In the genomic region with DNA sequence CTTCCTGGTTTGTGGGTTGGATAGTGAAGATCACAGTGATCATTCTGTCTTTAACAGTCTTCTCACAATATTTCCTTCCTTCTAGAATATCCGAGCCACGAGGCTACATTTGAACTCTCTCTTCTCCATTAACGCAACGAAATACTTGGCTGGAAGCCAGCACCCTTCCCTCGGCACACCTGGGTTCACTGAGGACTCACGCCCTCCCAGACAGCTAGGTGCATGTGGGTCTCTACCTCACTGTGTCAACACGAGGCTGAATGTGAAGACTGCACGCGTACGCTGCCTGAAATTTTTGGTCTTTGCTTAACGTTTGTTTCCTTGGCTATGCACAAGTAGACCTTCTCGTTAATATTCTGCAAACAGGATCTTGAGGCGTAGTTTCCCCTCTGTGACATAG, we compare ENCODE assay signal across 21 mouse cellular contexts. TPM values are rescaled to one million over a fixed set of nuclear protein-coding genes. Genes with fewer than 3 reads are reported as not detected.
A peak's percentile ranks its signal among the peaks of the same experiment; 100 is the strongest.
DNase-seq lines count a peak whose midpoint lies in the region; ATAC-seq and TF ChIP-seq lines count a peak whose summit lies in the region.
"Had no signal": no experiment of that assay in that cellular context is flagged by ENCODE, and none has a peak within 500 bp of the region (broad histone marks: within the 10 kb centered on the region; RNA-seq: fewer than 3 reads in every experiment).

No protein-coding gene starts in this region.

- no peak overlapping the region for H3K9ac ChIP-seq in heart, embryonic 15.5 days
- no peak overlapping the region for H3K9ac ChIP-seq in heart, embryonic 12.5 days
- no peak overlapping the region for H3K9ac ChIP-seq in lung, embryonic 14.5 days
- H3K9ac ChIP-seq in stomach, embryonic 16.5 days (ENCODE audit: low read length) = no peak overlapping the region
- H3K9ac ChIP-seq: embryonic facial prominence, embryonic 13.5 days; forebrain, embryonic 13.5 days; forebrain, postnatal 0 days; hindbrain, embryonic 15.5 days had no signal

- no peak for TF ChIP-seq POLR2A in kidney, adult 2 months (IDR thresholded peaks at IDR 0.05; ENCODE audit: low read depth, low read length)

- peaks cover 31% of the 10 kb centered on the region for H3K36me3 ChIP-seq in heart, embryonic 15.5 days
- H3K36me3 ChIP-seq in heart, embryonic 12.5 days = peaks cover 47% of the 10 kb centered on the region
- H3K36me3 ChIP-seq in lung, embryonic 14.5 days (ENCODE audit: insufficient read depth) = no peaks in the 10 kb centered on the region
- H3K36me3 ChIP-seq in stomach, embryonic 16.5 days (ENCODE audit: control insufficient read depth, insufficient read depth, low read length) = no peaks in the 10 kb centered on the region
- no peaks in the 10 kb centered on the region for H3K36me3 ChIP-seq in kidney, adult 2 months (ENCODE audit: control insufficient read depth, insufficient read depth, low read length)
- H3K36me3 ChIP-seq: embryonic facial prominence, embryonic 13.5 days; hindbrain, embryonic 15.5 days had no signal

- no peaks in the 10 kb centered on the region for H3K27me3 ChIP-seq in heart, embryonic 15.5 days
- no peaks in the 10 kb centered on the region for H3K27me3 ChIP-seq in heart, embryonic 12.5 days (replicated peaks)
- H3K27me3 ChIP-seq in lung, embryonic 14.5 days (ENCODE audit: insufficient read depth, low read length) = no peaks in the 10 kb centered on the region
- no peaks in the 10 kb centered on the region for H3K27me3 ChIP-seq in stomach, embryonic 16.5 days (ENCODE audit: control insufficient read depth, insufficient read depth, low read length)
- H3K27me3 ChIP-seq in kidney, adult 2 months (replicated peaks; ENCODE audit: control insufficient read depth, insufficient read depth, low read length) = no peaks in the 10 kb centered on the region
- H3K27me3 ChIP-seq: CH12.LX; embryonic facial prominence, embryonic 13.5 days; forebrain, embryonic 13.5 days; hindbrain, embryonic 15.5 days had no signal

- no peaks in the 10 kb centered on the region for H3K9me3 ChIP-seq in heart, embryonic 15.5 days (replicated peaks)
- no peaks in the 10 kb centered on the region for H3K9me3 ChIP-seq in heart, embryonic 12.5 days (replicated peaks)
- H3K9me3 ChIP-seq in lung, embryonic 14.5 days (ENCODE audit: low read depth, low read length) = no peaks in the 10 kb centered on the region
- H3K9me3 ChIP-seq in stomach, embryonic 16.5 days (replicated peaks; ENCODE audit: control insufficient read depth, low read length) = no peaks in the 10 kb centered on the region
- H3K9me3 ChIP-seq: embryonic facial prominence, embryonic 13.5 days; forebrain, embryonic 13.5 days; hindbrain, embryonic 15.5 days had no signal

- whole genome bisulfite sequencing in heart, embryonic 15.5 days = 68% methylated on average over 13 of the region's 13 CpGs
- WGBS in heart, embryonic 12.5 days = 76% methylated on average over 13 of the region's 13 CpGs
- WGBS in lung, embryonic 14.5 days = 51% methylated on average over 13 of the region's 13 CpGs
- WGBS in stomach, embryonic 16.5 days = 47% methylated on average over 13 of the region's 13 CpGs
- WGBS in kidney, adult 2 months = 58% methylated on average over 13 of the region's 13 CpGs

- H3K27ac ChIP-seq in heart, embryonic 15.5 days = peak overlapping the region; percentile 25
- H3K27ac ChIP-seq in heart, embryonic 12.5 days (ENCODE audit: poor library complexity, severe bottlenecking) = no peak overlapping the region
- H3K27ac ChIP-seq in lung, embryonic 14.5 days (ENCODE audit: low read depth) = no peak overlapping the region
- no peak overlapping the region for H3K27ac ChIP-seq in stomach, embryonic 16.5 days (ENCODE audit: low read length)
- no peak overlapping the region for H3K27ac ChIP-seq in kidney, adult 2 months (ENCODE audit: insufficient read depth, low read depth, low read length)
- H3K27ac ChIP-seq: embryonic facial prominence, embryonic 13.5 days; forebrain, embryonic 13.5 days had no signal

- TF ChIP-seq CTCF in lung, embryonic 14.5 days (IDR thresholded peaks at IDR 0.05; ENCODE audit: low read depth) = no peak
- TF ChIP-seq CTCF in kidney, adult 2 months (conservative IDR thresholded peaks at IDR 0.05; ENCODE audit: insufficient read depth, insufficient read length, low read depth, low read length) = no peak

- peaks cover 11% of the 10 kb centered on the region; the same call in 1 of the 2 replicates for H3K4me1 ChIP-seq in heart, embryonic 15.5 days (replicated peaks)
- H3K4me1 ChIP-seq in heart, embryonic 12.5 days (replicated peaks) = 0 out of 2 replicates have a peak, but pooled peaks cover 5% of the 10 kb centered on the region
- H3K4me1 ChIP-seq in lung, embryonic 14.5 days (ENCODE audit: insufficient read depth) = no peaks in the 10 kb centered on the region
- no peaks in the 10 kb centered on the region for H3K4me1 ChIP-seq in stomach, embryonic 16.5 days (ENCODE audit: control insufficient read depth, insufficient read depth, low read length)
- no peaks in the 10 kb centered on the region for H3K4me1 ChIP-seq in kidney, adult 2 months (ENCODE audit: control insufficient read depth, insufficient read depth, low read length)
- H3K4me1 ChIP-seq: embryonic facial prominence, embryonic 13.5 days; forebrain, embryonic 13.5 days had no signal

- H3K4me2 ChIP-seq in heart, embryonic 15.5 days = no peak overlapping the region
- H3K4me2 ChIP-seq in heart, embryonic 12.5 days = no peak overlapping the region
- H3K4me2 ChIP-seq in lung, embryonic 14.5 days = no peak overlapping the region
- H3K4me2 ChIP-seq in stomach, embryonic 16.5 days (ENCODE audit: low read depth, low read length) = no peak overlapping the region
- H3K4me2 ChIP-seq: embryonic facial prominence, embryonic 13.5 days; forebrain, embryonic 13.5 days; hindbrain, embryonic 15.5 days had no signal

- DNase-seq in gastrocnemius, postnatal 10 days = peak; percentile 12
- DNase-seq in gastrocnemius, adult 18-20 months (ENCODE audit: low spot score) = no peak
- peak; percentile 39 for DNase-seq in lung, embryonic 14.5 days
- no peak for DNase-seq in lung, adult 18-20 months
- DNase-seq in kidney, adult 2 months = no peak
- DNase-seq: adrenal gland, postnatal 14 days; cerebellum, adult 11-12 months; cerebellum, adult 9-10 months; cerebellum, postnatal 25 days; forebrain, postnatal 0 days; heart, postnatal 36 days; kidney, adult 11 months had no signal

- ATAC-seq in heart, embryonic 15.5 days (replicated peaks; ENCODE audit: insufficient number of reproducible peaks, insufficient read depth, low FRiP score, low read depth) = no peak
- no peak for ATAC-seq in heart, embryonic 12.5 days (ENCODE audit: insufficient number of reproducible peaks, low FRiP score)
- 0 out of 2 replicates have a peak, but pooled peaks have one; percentile 31 for ATAC-seq in lung, embryonic 14.5 days (ENCODE audit: insufficient read depth)
- ATAC-seq in stomach, embryonic 16.5 days (ENCODE audit: insufficient read depth, low FRiP score) = 0 out of 2 replicates have a peak, but pooled peaks have one; percentile 33
- ATAC-seq: activated CD4-positive, CD25-positive, alpha-beta regulatory T cell, adult 4 months; forebrain, embryonic 13.5 days; Patski had no signal

- H3K4me3 ChIP-seq in heart, embryonic 15.5 days = no peak overlapping the region
- no peak overlapping the region for H3K4me3 ChIP-seq in heart, embryonic 12.5 days
- H3K4me3 ChIP-seq in lung, embryonic 14.5 days (ENCODE audit: low read depth, low read length) = no peak overlapping the region
- H3K4me3 ChIP-seq in stomach, embryonic 16.5 days (replicated peaks; ENCODE audit: low read length) = no peak overlapping the region
- H3K4me3 ChIP-seq in kidney, adult 2 months (ENCODE audit: insufficient read depth, low read depth, low read length) = no peak overlapping the region
- H3K4me3 ChIP-seq: embryonic facial prominence, embryonic 13.5 days; forebrain, embryonic 13.5 days; hindbrain, embryonic 15.5 days had no signal

RNA-seq across cellular contexts. Expression of gene B3galt5, which starts 7.2 kb away (rescaled TPM):
- under 1 TPM; 0.16 to 0.26 TPM for total RNA-seq in gastrocnemius, postnatal 10 days (2021)
- not detected for total RNA-seq in gastrocnemius, adult 18-20 months (2021)
- 0.16 and 1.6 TPM in 2 replicates for polyA plus RNA-seq in heart, embryonic 15.5 days (2015; fragmentation: Nextera tagmentation; extraction: Ambion mirVana)
- 0.05 TPM in 1 of 2 replicates, not detected in the other for polyA plus RNA-seq in heart, embryonic 12.5 days (2016; fragmentation: Nextera tagmentation; extraction: Ambion mirVana)
- polyA plus RNA-seq in lung, embryonic 14.5 days (2014; fragmentation: Nextera tagmentation; extraction: Ambion mirVana) = 3.6 and 5.3 TPM in 2 replicates
- 0.49 and 0.61 TPM in 2 replicates for polyA plus RNA-seq in stomach, embryonic 16.5 days (2015; fragmentation: Nextera tagmentation; extraction: Ambion mirVana)
- 9.7 and 10.3 TPM in 2 replicates for polyA plus RNA-seq in kidney, adult 2 months (2012; rRNA removed)
- total RNA-seq: adrenal gland, postnatal 14 days; heart, postnatal 36 days had no signal
- polyA plus RNA-seq: Patski had no signal

RNA-seq across cellular contexts. Expression of gene Sh3bgr, which starts 28.2 kb away (rescaled TPM):
- 100 to 1,000 TPM; 810 to 907 TPM for total RNA-seq in gastrocnemius, postnatal 10 days (2021)
- 1,000 to 10,000 TPM in 1 of 2 experiments, 100 to 1,000 TPM in 1; 908 to 1,105 TPM for total RNA-seq in gastrocnemius, adult 18-20 months (2021)
- polyA plus RNA-seq in heart, embryonic 15.5 days (2015; fragmentation: Nextera tagmentation; extraction: Ambion mirVana) = 413 and 595 TPM in 2 replicates
- polyA plus RNA-seq in heart, embryonic 12.5 days (2016; fragmentation: Nextera tagmentation; extraction: Ambion mirVana) = 626 and 648 TPM in 2 replicates
- polyA plus RNA-seq in lung, embryonic 14.5 days (2014; fragmentation: Nextera tagmentation; extraction: Ambion mirVana) = 1.9 and 6.6 TPM in 2 replicates
- polyA plus RNA-seq in stomach, embryonic 16.5 days (2015; fragmentation: Nextera tagmentation; extraction: Ambion mirVana) = 50.3 and 60.9 TPM in 2 replicates
- 4.5 and 6.7 TPM in 2 replicates for polyA plus RNA-seq in kidney, adult 2 months (2012; rRNA removed)
- polyA plus RNA-seq: activated CD4-positive, CD25-positive, alpha-beta regulatory T cell, adult 4 months had no signal

RNA-seq across cellular contexts. Expression of gene Lca5l, which starts 36.4 kb away (rescaled TPM):
- 1 to 10 TPM; 1.2 to 1.5 TPM for total RNA-seq in gastrocnemius, postnatal 10 days (2021)
- total RNA-seq in gastrocnemius, adult 18-20 months (2021) = under 1 TPM; 0.55 to 0.73 TPM
- polyA plus RNA-seq in heart, embryonic 15.5 days (2015; fragmentation: Nextera tagmentation; extraction: Ambion mirVana) = 1.2 and 1.5 TPM in 2 replicates
- polyA plus RNA-seq in heart, embryonic 12.5 days (2016; fragmentation: Nextera tagmentation; extraction: Ambion mirVana) = 1.5 and 2.1 TPM in 2 replicates
- polyA plus RNA-seq in lung, embryonic 14.5 days (2014; fragmentation: Nextera tagmentation; extraction: Ambion mirVana) = 1.1 and 1.9 TPM in 2 replicates
- polyA plus RNA-seq in stomach, embryonic 16.5 days (2015; fragmentation: Nextera tagmentation; extraction: Ambion mirVana) = 0.66 and 0.90 TPM in 2 replicates
- polyA plus RNA-seq in kidney, adult 2 months (2012; rRNA removed) = 0.39 and 0.47 TPM in 2 replicates

Comparison
In these comparisons a context has a peak if more than half of its experiments do, and no peak if none do; other contexts are left out.
1. DNase-seq: peak in gastrocnemius, postnatal 10 days (single experiment) and lung, embryonic 14.5 days (single experiment); none in gastrocnemius, adult 18-20 months (single experiment), lung, adult 18-20 months (0 of 2) and kidney, adult 2 months (single experiment).
2. ATAC-seq: peak in lung, embryonic 14.5 days (single experiment) and stomach, embryonic 16.5 days (single experiment); none in heart, embryonic 15.5 days (single experiment) and heart, embryonic 12.5 days (single experiment).